Mouse (Mus musculus) hematopoietic stem cell, adult 5-6 weeks (primary cell): ENCODE results near the gene Map1s. TPM values are rescaled to one million over a fixed set of nuclear protein-coding genes. Genes with fewer than 3 reads are reported as not detected.

Experiments used
- ATAC-seq, 2 experiments: fragments of 125-278 bp in 1 of 2; replicated peaks in 1 of 2; 2 replicates each; pipeline ENCODE4 v1.8.0; 2016 to 2017; ENCODE audit warnings: inconsistent platforms in 2 of 2, mild to moderate bottlenecking in 2 of 2, moderate number of reproducible peaks in 2 of 2, low read depth in 1 of 2, moderate TSS enrichment in 1 of 2; ENCODE audit not compliant: low FRiP score in 2 of 2, poor library complexity in 2 of 2, severe bottlenecking in 2 of 2, insufficient read depth in 1 of 2, low TSS enrichment in 1 of 2
- total RNA-seq: library from RNA; stranded (forward); fragments of 172-1452, 232-1000 nt; gene quantifications from 2 replicates; pipeline ENCODE4 v1.2.3, GENCODE M21; 2017

Map1s gene
- total RNA-seq: 11.9 and 13.0 TPM in 2 replicates

DNA sequence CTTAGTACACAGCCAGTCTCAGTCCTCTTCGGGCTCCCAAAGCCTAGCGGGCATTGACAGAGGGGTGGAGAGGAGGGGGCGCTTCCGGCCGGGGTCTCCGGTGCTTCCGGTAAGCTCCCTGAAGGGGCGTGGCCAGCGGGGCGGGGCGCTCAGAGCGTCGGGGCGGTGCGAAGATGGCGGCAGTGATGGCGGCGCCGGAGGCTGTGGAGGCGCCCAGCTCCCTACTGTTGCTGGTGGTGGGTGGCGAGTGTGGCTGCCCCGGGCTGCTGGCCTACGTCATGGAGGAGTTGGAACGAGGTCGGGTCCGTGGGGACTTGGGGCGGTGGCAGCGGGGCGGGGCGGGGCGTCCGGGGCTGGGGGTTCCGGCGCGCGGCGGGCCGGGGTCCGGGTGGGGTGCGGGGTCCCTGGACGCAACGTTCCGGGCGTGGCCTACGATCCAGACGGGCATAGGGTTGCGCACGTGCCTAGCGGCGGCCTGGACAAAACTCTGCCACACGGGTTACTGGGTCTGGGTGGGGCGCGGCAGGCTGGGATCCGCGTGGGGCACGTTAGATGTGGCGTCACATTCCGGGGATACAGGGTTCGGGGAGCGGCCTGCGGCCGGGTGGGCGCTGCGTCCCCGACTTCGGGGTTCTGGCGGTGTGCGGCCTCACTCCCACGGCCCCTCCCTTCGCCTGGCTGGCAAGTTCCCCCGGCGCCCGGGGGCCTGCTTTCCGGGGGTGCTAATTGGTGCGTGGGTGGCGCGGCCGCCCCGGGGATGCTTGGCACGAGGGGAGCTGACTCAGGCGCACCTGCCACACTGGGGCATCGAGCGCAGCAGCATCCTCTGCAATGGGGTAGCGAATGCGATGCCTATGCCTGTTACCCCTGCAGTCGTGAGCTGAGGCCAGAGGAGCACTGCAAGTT is at the start of gene Map1s:
Gene Map1s (plus strand): TSS at position 102 of the 906 bp plus-strand sequence.
- ATAC-seq: peak; percentile 70 to 72

DNA sequence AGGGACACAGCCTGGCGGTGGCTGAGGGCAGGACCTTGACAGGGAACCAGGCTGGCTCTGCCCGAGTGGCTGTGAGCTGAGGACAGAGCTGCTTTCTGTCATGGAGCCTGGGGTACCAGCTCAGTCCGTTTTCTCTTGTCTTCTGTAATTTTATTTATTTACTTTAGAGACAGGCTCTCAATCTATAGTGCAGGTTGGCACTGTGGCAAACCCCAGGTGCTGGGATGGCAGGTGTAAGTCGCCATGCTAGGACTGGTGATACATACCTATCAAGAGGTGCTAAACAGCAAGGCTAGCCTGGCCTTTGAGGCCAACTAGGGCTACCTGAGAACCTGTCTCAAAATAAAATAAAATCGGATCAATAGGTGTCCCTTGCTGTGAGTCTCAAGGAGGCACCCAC is 49.7 kb upstream of the Map1s start:
- no peak for ATAC-seq

DNA sequence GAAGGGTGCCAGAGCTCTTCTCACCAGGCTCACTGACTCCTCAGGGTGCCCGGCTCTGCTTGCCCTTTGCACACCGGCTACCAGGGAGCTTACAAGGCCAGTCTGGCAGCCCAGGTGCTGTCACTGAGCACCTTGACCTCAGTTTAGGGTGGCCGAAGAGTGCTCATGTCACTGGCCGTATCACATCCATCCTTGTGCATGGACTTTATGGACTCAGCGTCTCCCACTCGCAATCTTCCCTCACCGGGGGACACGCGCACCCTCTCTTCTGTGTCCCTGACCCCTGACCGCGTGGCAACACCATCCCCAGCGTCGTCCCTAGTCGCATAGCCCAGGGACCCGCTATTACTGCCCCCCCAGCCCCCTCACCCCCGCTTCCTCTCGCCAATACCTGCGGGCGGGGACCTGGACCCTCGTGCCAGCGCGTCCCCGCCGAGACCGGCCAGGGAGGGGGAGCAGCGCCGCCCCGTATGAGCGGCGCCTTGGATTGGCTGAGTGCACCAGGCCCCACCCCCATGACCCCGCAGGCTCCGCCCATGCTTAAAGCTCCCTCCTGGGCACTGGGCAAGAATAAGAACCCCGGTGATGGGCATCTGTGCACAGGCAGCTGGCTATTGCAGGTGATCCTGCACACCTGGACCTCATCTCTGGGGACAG is 49.1 kb upstream of the Map1s start:
- ATAC-seq: no peak; a peak in 1 of 4 replicates

DNA sequence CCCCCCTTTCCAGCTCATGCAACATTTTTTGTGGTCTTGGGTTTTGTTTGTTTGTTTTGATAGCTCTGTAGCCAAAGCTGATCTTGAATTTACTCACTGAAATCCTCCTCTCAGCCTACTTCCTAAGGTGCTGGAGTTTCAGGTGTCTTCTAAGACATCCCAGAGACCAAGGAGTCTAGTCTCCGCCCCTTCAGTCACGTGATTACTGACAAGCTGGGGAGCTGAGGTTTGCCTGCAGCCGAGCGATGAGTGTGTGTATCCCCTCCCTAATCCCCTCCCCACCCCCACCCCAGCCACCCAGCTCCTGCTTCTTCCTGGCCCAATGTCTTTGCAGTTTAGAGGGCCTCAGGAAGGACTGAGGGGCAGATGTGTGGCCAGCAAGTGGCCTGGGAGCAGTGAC is 48.2 kb upstream of the Map1s start:
- ATAC-seq: no peak

DNA sequence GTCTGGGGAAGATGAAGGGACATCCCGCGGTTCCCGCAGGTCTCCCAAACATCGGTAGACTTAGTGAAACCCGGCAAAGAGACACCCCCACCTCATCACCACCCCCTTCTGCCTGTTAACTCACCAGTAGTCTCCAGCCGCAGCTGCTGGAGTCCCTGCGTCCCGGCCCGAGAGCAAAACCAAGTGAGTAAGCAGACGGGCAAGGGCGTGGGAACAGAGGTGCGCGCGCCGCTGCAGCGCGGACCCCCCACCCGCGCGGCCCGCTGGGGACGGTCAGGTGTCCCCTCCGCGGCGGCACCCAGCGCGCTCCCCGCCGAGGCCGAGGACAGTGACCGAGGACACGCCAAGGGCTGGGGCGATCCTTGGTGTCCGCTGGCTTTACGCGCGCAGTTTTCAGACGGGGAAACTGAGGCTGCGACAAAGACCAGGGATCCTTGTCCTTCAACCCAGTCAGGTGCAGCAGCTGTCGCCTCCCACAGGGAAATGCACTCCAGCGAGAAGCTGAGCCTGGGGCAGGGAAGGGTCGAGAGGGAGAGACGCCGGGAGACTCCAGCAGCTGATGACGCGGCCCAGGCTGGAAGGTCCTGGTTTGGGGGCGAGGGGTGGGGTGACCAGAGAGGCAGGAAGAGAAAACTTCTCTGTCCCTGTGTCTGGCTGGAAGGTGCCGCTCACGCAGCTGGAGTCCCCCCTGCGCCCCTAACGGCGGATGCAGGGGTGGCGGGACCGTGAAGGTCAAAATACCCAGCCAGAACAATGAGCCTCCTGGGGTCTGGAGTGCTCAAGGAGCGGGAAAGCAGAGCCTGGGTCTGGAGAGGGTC is 42.7 kb upstream of the Map1s start, which contains the start of gene Kcnn1:
Gene Kcnn1 (minus strand): TSS at position 435 of the 818 bp plus-strand sequence.
- ATAC-seq: no peak

DNA sequence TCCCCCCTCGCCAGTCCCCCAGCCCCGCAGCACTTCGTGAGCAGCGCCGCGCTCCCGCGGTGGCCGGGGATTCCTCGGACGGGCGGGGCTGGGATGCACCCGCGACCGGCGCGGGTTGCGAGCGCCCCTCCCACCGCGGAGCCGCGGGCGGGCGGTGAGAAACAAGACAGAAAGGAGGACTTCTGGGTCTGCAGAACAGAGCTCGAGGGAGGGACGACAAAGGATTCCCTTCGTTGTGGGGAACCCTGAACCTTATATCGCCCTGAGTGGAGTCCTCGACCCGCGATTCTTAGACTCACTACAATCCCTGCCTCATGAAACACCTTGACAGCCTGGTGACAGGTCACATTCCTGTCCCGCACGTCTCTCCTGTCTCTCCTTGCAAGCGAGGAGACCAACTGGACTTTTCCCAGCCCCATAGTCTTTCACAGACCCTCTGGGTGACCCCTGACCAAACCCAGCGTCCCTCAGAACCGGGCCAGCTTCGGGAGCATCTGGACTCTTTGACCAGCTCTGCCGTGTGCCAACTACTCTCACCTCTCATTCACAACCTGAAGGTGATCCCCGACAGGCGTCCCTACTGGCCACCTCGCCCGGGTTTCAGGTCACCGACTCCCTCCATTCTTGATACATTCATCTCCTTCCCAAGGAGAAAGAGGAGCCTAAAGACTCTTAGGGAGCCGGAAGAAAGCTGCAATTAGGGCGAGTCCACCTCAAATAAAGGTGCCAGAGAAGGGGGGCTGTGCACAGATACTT is 41.6 kb upstream of the Map1s start:
- ATAC-seq: no peak

DNA sequence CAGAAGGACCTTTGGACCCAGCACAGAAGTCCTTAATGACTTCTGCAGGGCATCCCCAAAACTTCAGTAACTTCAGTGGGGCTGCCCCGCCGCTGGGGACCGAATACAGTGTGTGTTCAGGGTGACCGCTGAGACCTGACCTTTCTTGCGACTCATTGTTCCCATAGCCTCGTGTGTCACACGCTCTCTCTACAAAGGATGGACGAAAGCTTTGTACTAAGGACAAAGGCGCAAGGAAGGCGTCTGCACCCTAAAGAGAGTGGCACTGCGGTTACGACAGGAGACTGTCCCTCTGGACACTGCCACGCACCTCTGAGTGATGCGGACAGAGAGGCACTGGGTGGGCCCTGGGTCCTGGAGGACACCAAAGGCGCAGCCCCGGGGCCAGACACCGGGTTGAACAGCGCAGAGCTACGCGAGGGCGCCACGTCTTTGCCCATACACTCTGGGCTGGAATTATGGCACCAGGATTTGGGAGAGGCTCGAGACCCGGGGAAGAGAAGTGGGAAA is 41.0 kb upstream of the Map1s start:
- no peak for ATAC-seq

DNA sequence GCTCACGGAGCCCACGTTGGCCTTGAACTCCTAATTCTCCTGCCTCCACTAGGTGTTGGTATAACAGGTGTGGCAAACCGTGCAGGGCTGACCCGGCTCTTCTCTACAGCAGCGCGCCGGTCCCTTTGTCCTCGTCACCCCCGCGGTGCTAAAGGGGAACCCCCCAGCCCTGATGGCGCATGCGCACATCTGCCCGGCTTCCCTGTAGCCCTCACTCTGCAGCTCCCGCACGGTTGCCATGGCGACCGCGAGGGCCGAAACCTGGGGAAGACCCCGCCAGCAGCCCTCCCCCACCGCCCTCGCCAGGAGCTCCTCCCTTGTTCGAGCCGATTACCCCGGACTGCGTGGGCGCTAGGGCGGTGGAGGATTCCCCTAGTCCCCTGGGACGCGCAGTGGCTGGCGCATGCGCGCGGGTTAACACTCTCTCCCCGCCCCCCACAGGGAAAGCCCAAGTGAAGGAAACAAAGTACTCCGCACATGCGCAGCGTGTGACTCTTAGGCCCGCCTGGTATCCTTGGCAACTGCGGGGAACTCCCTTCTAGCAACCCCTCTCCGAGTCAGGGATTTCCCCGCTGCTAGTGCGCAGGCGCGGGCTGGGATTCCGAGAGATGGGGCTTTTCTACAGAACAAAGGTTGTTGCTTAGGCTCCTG is 40.3 kb upstream of the Map1s start:
- peak; percentile 71 to 74 for ATAC-seq

DNA sequence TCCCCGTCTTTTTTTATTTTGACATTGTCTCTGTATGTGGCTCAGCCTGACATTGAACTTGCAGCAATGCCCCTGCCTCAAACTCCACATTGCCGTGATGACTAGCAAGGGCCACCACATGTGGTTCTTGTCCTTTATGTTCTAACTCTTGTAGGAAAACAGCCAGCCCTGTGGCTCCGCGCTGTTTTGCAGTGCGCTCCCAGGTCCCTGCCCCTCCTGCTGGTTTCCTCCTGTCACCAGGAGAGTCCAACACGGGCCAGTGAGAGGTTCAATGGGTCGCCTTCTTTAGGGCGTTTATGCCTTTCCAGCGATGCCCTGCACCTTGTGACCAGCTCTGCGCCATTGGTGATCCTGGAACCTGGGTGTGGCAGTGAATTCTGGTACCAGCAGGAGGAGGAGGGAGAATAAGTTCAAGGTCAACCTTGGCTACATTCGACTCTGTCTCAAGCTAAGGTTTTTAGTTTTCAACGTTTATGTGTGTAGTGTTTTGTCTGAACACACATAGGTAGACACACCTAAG is 39.7 kb upstream of the Map1s start:
- no peak for ATAC-seq

DNA sequence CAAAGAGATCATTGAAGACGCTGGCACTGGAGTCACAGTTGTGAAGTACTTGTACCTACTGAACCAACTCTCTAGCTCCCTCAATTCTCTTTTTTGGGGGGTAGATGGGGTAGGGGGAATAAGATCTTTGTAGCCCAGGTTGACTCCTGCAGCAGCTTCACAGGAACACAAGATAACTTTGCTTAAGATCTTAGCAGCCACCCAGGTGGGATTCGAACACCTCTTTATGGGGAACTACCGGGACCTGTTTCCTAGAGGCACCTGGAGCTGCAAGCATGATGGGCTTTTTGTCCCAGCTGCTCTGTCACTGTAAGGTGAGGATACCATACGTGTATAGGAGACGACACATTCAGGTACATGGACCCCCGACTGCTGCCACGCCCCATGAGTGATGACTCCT is 39.2 kb upstream of the Map1s start:
- no peak for ATAC-seq

DNA sequence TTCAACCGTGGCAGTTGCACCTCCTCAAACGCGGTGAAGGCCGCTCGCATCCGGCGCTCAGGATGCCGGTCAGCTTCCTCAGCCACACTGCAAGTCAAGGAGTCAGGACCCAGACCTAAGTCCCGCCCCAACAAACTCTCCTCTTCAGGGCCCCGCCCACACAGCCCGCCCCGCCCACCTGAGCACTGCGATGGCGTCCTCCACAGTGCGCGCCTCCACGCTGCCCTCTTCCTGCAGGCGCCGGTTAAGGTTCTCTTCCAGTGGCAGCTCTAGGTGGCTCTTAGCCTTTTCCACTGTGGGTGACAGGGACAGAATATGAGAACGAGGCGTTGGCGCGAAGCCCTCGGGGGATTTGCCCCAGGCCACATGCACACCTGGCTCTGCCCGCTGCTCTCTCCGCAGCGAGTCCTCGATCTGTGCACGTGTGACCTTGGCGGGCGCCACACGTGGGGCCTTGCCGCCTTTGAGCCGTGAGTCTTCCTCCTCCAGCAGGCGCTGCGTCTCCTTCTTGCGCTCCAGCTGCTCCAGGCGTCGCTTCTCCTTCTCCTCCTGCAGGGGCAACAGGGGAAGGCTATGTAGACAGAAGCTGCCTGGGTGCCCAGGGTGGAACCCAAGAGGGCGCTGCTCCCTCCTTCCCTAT is 37.1 kb upstream of the Map1s start:
- ATAC-seq: peak; percentile 19 to 29; a peak in 2 of 4 replicates

DNA sequence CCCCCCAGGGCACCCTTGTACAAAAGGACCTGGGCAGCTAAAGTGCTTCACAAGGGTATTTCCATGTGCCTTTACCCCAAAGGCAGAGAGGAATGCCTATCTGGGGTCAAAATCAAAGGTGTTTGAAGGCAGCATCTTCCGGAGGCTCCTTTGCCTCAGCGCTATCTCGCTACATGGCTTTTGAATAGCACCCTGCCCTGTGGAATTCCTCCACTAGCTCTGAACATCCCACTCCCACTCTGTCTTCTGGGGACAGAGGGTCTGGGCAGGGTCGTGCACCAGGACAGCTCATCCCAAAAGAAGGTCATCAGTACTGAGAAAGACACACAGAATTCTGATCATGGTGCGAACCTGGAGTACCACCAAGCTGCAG is 36.5 kb upstream of the Map1s start:
- ATAC-seq: no peak

DNA sequence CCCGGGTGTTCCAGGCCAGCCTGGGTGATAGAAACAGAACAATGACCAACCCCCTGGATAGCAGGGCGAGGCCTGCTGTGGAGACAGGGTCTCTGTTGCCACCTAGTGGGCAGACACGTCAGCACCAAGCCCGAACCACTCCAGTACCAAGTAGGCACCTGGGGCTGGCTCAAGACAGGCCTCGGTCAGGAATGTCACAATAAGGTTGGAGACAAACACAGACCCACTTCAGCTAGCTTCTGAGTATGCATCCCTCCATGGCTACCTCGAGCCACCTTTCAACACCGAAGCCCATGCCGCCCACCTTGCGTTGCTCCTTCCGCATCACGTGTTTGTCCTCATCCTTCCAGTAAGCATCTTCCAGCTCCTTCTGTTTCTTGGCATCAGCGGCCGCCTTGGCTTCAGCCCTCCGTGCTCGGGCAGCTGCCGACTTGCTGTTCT is 36.1 kb upstream of the Map1s start:
- peak; percentile 44 to 46; a peak in 3 of 4 replicates for ATAC-seq

DNA sequence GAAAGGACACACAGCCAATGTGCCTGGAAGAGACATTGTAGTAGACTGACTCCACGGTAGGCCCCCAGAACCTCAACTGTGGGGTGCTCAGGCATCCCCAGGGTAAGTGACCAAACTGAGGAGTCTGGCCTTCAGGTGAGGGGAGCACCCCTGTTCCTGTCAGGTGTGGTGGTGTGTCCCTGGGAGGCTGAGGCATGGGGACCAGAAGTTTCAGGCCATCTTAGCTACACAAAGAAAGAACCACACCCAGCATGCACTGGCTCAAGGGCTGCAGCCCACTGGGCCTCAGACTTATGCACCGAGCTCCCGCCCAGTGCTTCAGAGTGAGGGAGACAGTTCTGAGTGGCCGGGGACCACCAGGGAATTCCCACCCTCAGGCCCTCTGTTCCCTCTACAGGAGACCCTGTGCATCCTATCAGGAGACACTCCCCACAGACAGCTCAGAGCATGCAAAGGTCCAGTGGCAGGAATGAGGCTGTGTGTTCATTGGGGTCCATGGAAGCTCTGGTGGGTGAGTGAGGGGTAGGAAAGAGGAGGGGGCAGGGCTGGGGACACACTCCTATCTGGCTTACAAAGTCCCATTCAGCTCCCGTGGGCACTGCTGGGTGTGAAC is 34.4 kb upstream of the Map1s start:
- no peak for ATAC-seq

DNA sequence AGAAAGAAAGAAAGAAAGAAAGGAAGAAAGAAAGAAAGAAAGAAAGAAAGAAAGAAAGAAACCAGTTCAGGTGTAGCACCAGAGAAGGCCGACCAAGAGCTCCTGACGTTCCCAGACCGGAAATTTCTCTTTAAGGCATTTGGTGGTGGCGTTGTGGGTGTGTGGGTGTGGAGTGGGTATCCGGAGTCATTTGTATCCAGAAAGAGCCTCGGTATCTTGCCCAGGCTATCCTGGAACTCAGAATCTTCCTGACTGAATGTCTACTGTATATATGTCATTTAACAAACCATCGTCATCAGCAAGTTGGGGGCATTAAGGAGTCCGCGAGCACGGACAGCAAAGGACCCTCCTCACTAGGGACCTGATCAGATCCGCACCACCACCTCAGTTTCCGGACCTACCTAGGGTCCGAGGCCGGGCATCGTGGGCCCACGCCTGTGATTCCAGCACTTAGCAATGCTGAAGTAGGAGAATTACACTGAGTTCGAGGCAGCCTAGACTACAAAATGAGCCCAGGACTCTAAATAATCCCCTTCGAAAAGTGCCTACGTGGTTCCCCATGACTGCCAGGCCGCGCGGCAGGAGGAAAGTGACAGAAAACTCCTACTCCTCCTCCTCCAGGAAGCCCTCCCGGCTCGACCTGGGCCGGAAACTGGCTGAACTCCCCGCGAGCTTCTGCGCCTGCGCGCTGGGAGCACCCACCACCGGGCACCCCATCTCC is 32.9 kb upstream of the Map1s start:
- ATAC-seq: no peak
